Mouse (Mus musculus) heart, embryonic 15.5 days (tissue): ENCODE measurements around the gene Fam102b. TPM values are rescaled to one million over a fixed set of nuclear protein-coding genes. Genes with fewer than 3 reads are reported as not detected.

Experiments used
- ATAC-seq: fragments of 200-750 bp; cut with Nextera tagmentation; replicated peaks from 2 replicates; pipeline ENCODE4 v1.8.0; 2017; ENCODE audit warnings: low read depth, moderate TSS enrichment; ENCODE audit not compliant: insufficient number of reproducible peaks, insufficient read depth, low FRiP score
- H3K27ac ChIP-seq: fragments of 300-500 bp; sonication (generic); 2 replicates; pipeline ENCODE4 v1.5.1; 2015; ENCODE audit warnings: mild to moderate bottlenecking, inconsistent platforms
- H3K27me3 ChIP-seq: fragments of 300-500 bp; sonication (generic); 2 replicates; pipeline ENCODE4 v1.6.1; 2015; ENCODE audit warnings: inconsistent platforms
- H3K36me3 ChIP-seq: fragments of 300-500 bp; sonication (generic); 2 replicates; pipeline ENCODE4 v1.6.1; 2015; ENCODE audit warnings: mild to moderate bottlenecking, inconsistent platforms
- H3K4me1 ChIP-seq: fragments of 300-500 bp; sonication (generic); replicated peaks from 2 replicates; pipeline ENCODE4 v1.6.1; 2015; ENCODE audit warnings: inconsistent platforms
- H3K4me2 ChIP-seq: fragments of 300-500 bp; sonication (generic); 2 replicates; pipeline ENCODE4 v1.6.1; 2015; ENCODE audit warnings: inconsistent platforms, mild to moderate bottlenecking, moderate library complexity
- H3K4me3 ChIP-seq: fragments of 300-500 bp; sonication (generic); 2 replicates; pipeline ENCODE4 v1.5.1; 2015; ENCODE audit warnings: mild to moderate bottlenecking, inconsistent platforms
- H3K9ac ChIP-seq: fragments of 300-500 bp; sonication (generic); 2 replicates; pipeline ENCODE4 v1.6.1; 2015; ENCODE audit warnings: mild to moderate bottlenecking, inconsistent platforms
- H3K9me3 ChIP-seq: fragments of 300-500 bp; sonication (generic); replicated peaks from 2 replicates; pipeline ENCODE4 v1.6.1; 2016; ENCODE audit warnings: inconsistent platforms
- WGBS: fragments of 180-500 bp; shearing (Covaris S2); methylation state at CpG from one replicate; pipeline ENCODE4 v1.1.7; 2015; ENCODE audit warnings: mixed read lengths; 5-methylcytosine and 5-hydroxymethylcytosine counted together
- polyA plus RNA-seq: library from polyadenylated mRNA; unstranded; fragments of >200 nt; fragmentation: Nextera tagmentation; extraction: Ambion mirVana; gene quantifications from 2 replicates; pipeline ENCODE4 v1.2.1, GENCODE M21; 2015

Gene Fam102b
- polyA plus RNA-seq, 1 experiment from 2014 or later = 6.2 TPM

DNA sequence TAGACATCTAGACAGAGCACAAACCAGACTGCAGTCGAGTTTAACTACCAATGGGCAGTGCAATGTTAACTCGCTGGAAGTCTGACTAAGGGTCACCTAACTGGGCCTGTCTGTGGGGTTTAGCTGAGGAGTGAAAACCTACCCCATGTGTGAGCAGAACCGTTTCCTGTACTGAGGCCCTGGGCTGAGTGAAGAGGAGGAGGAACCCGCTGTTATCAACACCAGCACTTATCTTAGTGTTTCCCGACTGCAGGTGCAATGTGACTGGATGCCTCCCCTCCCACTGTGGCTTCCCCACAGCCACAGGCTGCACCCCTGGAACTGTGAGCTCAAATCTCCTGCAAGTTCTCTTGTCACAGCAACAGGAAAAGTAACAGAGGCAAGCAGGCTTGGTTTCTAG, 43.4 kb downstream of the Fam102b start:
- Histone ChIP-seq H3K27ac (no peak overlapping the region), H3K4me1 (no peaks in the 10 kb centered on the region), H3K27me3 (no peaks in the 10 kb centered on the region), H3K9me3 (no peaks in the 10 kb centered on the region), H3K4me3 (no peak overlapping the region), H3K36me3 (peaks cover 12% of the 10 kb centered on the region; the same call in 1 of the 2 replicates), H3K4me2 (no peak overlapping the region), H3K9ac (no peak overlapping the region)
- 36% methylated on average over 5 of the region's 5 CpGs for WGBS
- no peak for ATAC-seq

DNA sequence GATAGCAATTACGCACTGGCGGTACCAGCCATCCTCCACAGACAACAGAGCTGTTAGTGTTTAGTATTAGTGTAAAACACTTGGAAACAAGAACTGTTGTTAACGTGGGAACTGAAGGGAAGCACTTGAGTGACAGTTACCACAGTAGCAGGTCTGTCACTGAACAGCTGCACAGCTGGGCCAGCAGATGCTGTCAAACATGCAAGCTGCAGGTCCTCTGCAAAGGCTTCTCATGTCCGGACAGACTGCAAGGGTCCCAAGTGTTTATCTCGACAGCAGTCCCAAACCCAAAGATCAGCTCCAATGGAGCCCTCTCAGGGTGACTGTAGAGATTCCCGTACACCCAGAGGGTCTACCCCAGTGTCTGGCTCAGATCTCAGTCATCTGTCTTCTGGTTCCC, 45.5 kb downstream of the Fam102b start:
- H3K27me3 ChIP-seq = no peaks in the 10 kb centered on the region
- WGBS = 71% methylated on average over 6 of the region's 6 CpGs
- H3K36me3 ChIP-seq = peaks cover 27% of the 10 kb centered on the region; the same call in 1 of the 2 replicates
- no peaks in the 10 kb centered on the region for H3K4me1 ChIP-seq
- no peak overlapping the region for H3K9ac ChIP-seq
- H3K4me3 ChIP-seq = no peak overlapping the region
- no peaks in the 10 kb centered on the region for H3K9me3 ChIP-seq
- no peak overlapping the region for H3K4me2 ChIP-seq
- H3K27ac ChIP-seq = no peak overlapping the region
- no peak for ATAC-seq

- WGBS = 96% methylated on average over 13 of the region's 13 CpGs
- no peaks in the 10 kb centered on the region for H3K27me3 ChIP-seq
- peaks cover 27% of the 10 kb centered on the region; the same call in 1 of the 2 replicates for H3K36me3 ChIP-seq
- H3K4me2 ChIP-seq = no peak overlapping the region
- H3K9ac ChIP-seq = no peak overlapping the region
- no peaks in the 10 kb centered on the region for H3K9me3 ChIP-seq
- no peak overlapping the region for H3K4me3 ChIP-seq
- no peaks in the 10 kb centered on the region for H3K4me1 ChIP-seq
- ATAC-seq = no peak
- H3K27ac ChIP-seq = no peak overlapping the region
Measured at GRCm38 (mm10) chr3:108977340-108978030, 49.9 kb downstream of the Fam102b start.

GRCm38 (mm10) chr3:108974920-108975485, 52.4 kb downstream of the Fam102b start:
- no peaks in the 10 kb centered on the region for H3K27me3 ChIP-seq

DNA sequence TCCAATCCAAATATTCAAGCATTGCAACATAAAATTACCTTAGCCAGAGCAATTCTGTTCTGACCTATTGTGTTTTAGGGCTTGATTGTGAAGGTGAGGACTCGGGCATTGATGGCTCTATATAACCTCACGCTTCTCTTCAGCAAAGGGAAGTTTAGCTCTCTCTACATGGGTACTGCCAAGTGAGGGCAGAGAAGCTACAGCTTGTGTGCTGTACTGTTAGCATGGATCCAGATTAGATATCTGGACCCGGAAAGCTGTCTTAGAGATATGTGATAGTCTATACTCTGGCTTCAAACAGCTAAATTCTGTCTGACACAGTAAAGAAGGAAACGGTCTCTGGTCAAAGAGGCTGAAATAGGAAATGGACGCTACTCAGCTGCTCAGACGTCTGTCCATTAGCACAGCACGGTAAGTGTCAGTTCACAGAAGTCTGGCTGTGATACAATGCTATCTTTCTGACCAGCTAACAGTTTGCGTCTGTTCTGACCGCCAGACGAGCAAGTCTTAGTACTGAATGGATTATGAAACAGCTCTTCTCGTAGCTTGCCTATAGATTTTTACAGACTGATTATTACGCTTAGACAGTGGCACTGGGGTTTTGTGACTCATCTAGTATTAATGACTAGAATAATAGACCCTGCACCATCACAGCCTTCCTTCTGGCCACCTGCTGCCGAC, 53.3 kb downstream of the Fam102b start:
- Histone ChIP-seq H3K4me2 (no peak overlapping the region), H3K9ac (no peak overlapping the region), H3K4me1 (no peaks in the 10 kb centered on the region), H3K27me3 (no peaks in the 10 kb centered on the region), H3K9me3 (no peaks in the 10 kb centered on the region), H3K4me3 (no peak overlapping the region), H3K27ac (no peak overlapping the region), H3K36me3 (peaks cover 16% of the 10 kb centered on the region; the same call in 1 of the 2 replicates)
- 67% methylated on average over 13 of the region's 13 CpGs for WGBS
- ATAC-seq = no peak

More at GRCm38 (mm10) chr3:108974920-108975485, 52.4 kb downstream of the Fam102b start:
- Histone ChIP-seq H3K36me3 (peaks cover 24% of the 10 kb centered on the region; the same call in 1 of the 2 replicates), H3K4me3 (no peak overlapping the region), H3K4me2 (no peak overlapping the region), H3K4me1 (no peaks in the 10 kb centered on the region), H3K9me3 (no peaks in the 10 kb centered on the region), H3K9ac (no peak overlapping the region), H3K27ac (no peak overlapping the region)
- ATAC-seq = no peak
- WGBS = 79% methylated on average over 15 of the region's 15 CpGs

GRCm38 (mm10) chr3:108966051-108966450, 61.4 kb downstream of the Fam102b start:
- 91% methylated on average over 3 of the region's 3 CpGs for WGBS
- Histone ChIP-seq H3K4me3 (no peak overlapping the region), H3K4me2 (no peak overlapping the region), H3K9ac (no peak overlapping the region), H3K9me3 (no peaks in the 10 kb centered on the region), H3K36me3 (no peaks in the 10 kb centered on the region), H3K27me3 (no peaks in the 10 kb centered on the region), H3K27ac (no peak overlapping the region), H3K4me1 (0 out of 2 replicates have a peak, but pooled peaks cover 2% of the 10 kb centered on the region)
- ATAC-seq = no peak

- H3K27ac ChIP-seq = no peak overlapping the region
- 0 out of 2 replicates have a peak, but pooled peaks cover 2% of the 10 kb centered on the region for H3K4me1 ChIP-seq
- H3K27me3 ChIP-seq = no peaks in the 10 kb centered on the region
- WGBS = 72% methylated on average over 7 of the region's 7 CpGs
- no peak overlapping the region for H3K4me3 ChIP-seq
- no peak for ATAC-seq
- no peak overlapping the region for H3K4me2 ChIP-seq
- no peaks in the 10 kb centered on the region for H3K36me3 ChIP-seq
- H3K9ac ChIP-seq = no peak overlapping the region
- no peaks in the 10 kb centered on the region for H3K9me3 ChIP-seq
Measured at GRCm38 (mm10) chr3:108964361-108965044, 62.9 kb downstream of the Fam102b start.

- Histone ChIP-seq H3K27me3 (no peaks in the 10 kb centered on the region), H3K9me3 (no peaks in the 10 kb centered on the region), H3K4me3 (no peak overlapping the region), H3K4me2 (no peak overlapping the region), H3K9ac (no peak overlapping the region), H3K27ac (no peak overlapping the region), H3K4me1 (0 out of 2 replicates have a peak, but pooled peaks cover 2% of the 10 kb centered on the region), H3K36me3 (no peaks in the 10 kb centered on the region)
- 71% methylated on average over 3 of the region's 3 CpGs for WGBS
- no peak for ATAC-seq
Measured at GRCm38 (mm10) chr3:108963776-108964175, 63.6 kb downstream of the Fam102b start.

DNA sequence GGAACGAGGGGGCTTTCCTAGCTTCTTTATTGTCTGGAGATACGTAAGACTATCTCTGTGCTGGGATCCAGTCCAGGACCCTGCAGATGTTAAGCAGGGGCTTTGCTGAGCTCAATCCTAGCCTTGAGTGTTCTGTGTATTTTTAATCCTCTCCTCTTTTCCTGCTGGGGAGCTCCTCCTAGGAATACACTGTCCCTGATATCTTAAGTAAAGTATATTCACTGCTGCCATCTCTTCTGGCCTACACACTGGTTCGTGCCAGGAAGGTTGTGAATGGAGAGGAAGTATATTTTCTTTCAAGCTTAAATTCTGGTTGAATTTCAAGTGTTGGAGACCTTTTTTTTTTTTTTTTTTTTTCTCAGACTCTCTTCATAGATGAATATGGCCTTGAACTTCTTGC, 64.1 kb downstream of the Fam102b start:
- no peak for ATAC-seq
- H3K4me1 ChIP-seq = 0 out of 2 replicates have a peak, but pooled peaks cover 2% of the 10 kb centered on the region
- no peak overlapping the region for H3K9ac ChIP-seq
- H3K4me3 ChIP-seq = no peak overlapping the region
- no peak overlapping the region for H3K4me2 ChIP-seq
- H3K27me3 ChIP-seq = no peaks in the 10 kb centered on the region
- no peaks in the 10 kb centered on the region for H3K9me3 ChIP-seq
- 62% methylated on average over 3 of the region's 3 CpGs for WGBS
- no peak overlapping the region for H3K27ac ChIP-seq
- no peaks in the 10 kb centered on the region for H3K36me3 ChIP-seq

- ATAC-seq = no peak
- Histone ChIP-seq H3K27ac (no peak overlapping the region), H3K9me3 (no peaks in the 10 kb centered on the region), H3K4me3 (no peak overlapping the region), H3K9ac (no peak overlapping the region), H3K4me1 (0 out of 2 replicates have a peak, but pooled peaks cover 2% of the 10 kb centered on the region), H3K4me2 (peak overlapping the region; percentile 19; the same call in 1 of the 2 replicates), H3K27me3 (no peaks in the 10 kb centered on the region), H3K36me3 (no peaks in the 10 kb centered on the region)
- WGBS = 45% methylated on average over 6 of the region's 6 CpGs
Measured at GRCm38 (mm10) chr3:108961655-108962054, 65.8 kb downstream of the Fam102b start.

GRCm38 (mm10) chr3:108961226-108961625, 66.2 kb downstream of the Fam102b start:
- Histone ChIP-seq H3K27me3 (no peaks in the 10 kb centered on the region), H3K4me2 (peak overlapping the region; percentile 19; the same call in 1 of the 2 replicates), H3K27ac (no peak overlapping the region), H3K4me1 (0 out of 2 replicates have a peak, but pooled peaks cover 2% of the 10 kb centered on the region), H3K9me3 (no peaks in the 10 kb centered on the region), H3K9ac (no peak overlapping the region), H3K4me3 (no peak overlapping the region), H3K36me3 (no peaks in the 10 kb centered on the region)
- peak; percentile 58; the same call in 1 of the 2 replicates for ATAC-seq
- WGBS = 44% methylated on average over 7 of the region's 7 CpGs
